Mouse (Mus musculus) limb, embryonic 11.5 days (tissue): ENCODE measurements around the gene Fdx1. TPM values are rescaled to one million over a fixed set of nuclear protein-coding genes. Genes with fewer than 3 reads are reported as not detected.
A peak's percentile ranks its signal among the peaks of the same experiment; 100 is the strongest.

Source experiments
- ATAC-seq: fragments of 200-750 bp; cut with Nextera tagmentation; 2 replicates; pipeline ENCODE4 v1.8.0; 2017; ENCODE audit warnings: low read depth; ENCODE audit not compliant: insufficient number of reproducible peaks, low FRiP score, low TSS enrichment
- DNase-seq: peaks from one replicate; pipeline ENCODE4 v3.0.0-alpha.2; 2015; ENCODE audit warnings: low spot score
- H3K27ac ChIP-seq: fragments of 300-500 bp; sonication (generic); replicated peaks from 2 replicates; pipeline ENCODE4 v1.5.1; 2014; ENCODE audit warnings: low read depth, mild to moderate bottlenecking, low read length
- H3K27me3 ChIP-seq: fragments of 300-500 bp; sonication (generic); 2 replicates; pipeline ENCODE4 v1.6.1; 2014; ENCODE audit warnings: mild to moderate bottlenecking, low read length, mixed read lengths; ENCODE audit not compliant: control insufficient read depth, insufficient read depth
- H3K36me3 ChIP-seq: fragments of 300-500 bp; sonication (generic); 2 replicates; pipeline ENCODE4 v1.6.1; 2014; ENCODE audit warnings: mild to moderate bottlenecking, low read length, moderate library complexity, mixed read lengths; ENCODE audit not compliant: control insufficient read depth, insufficient read depth
- H3K4me1 ChIP-seq: fragments of 300-500 bp; sonication (generic); 2 replicates; pipeline ENCODE4 v1.6.1; 2014; ENCODE audit warnings: low read length, mixed read lengths; ENCODE audit not compliant: control insufficient read depth, insufficient read depth
- H3K4me2 ChIP-seq: fragments of 300-500 bp; sonication (generic); 2 replicates; pipeline ENCODE4 v1.6.1; 2014; ENCODE audit warnings: low read depth, mild to moderate bottlenecking, moderate library complexity; ENCODE audit not compliant: severe bottlenecking
- H3K4me3 ChIP-seq: fragments of 300-500 bp; sonication (generic); 2 replicates; pipeline ENCODE4 v1.5.1; 2014; ENCODE audit warnings: low read depth, low read length
- H3K9ac ChIP-seq: fragments of 300-500 bp; sonication (generic); 2 replicates; pipeline ENCODE4 v1.6.1; 2014; ENCODE audit warnings: mild to moderate bottlenecking, low read length
- H3K9me3 ChIP-seq: fragments of 300-500 bp; sonication (generic); 2 replicates; pipeline ENCODE4 v1.6.1; 2016; ENCODE audit warnings: low read length; ENCODE audit not compliant: control insufficient read depth
- WGBS: fragments of 180-500 bp; shearing (Covaris S2); extraction: QIAGEN DNeasy Blood & Tissue Kit; methylation state at CpG from one replicate; pipeline ENCODE4 v1.1.7; 2014; 5-methylcytosine and 5-hydroxymethylcytosine counted together
- polyA plus RNA-seq: library from polyadenylated mRNA; unstranded; fragments of >200 nt; fragmentation: Nextera tagmentation; extraction: Ambion mirVana; gene quantifications from 2 replicates; pipeline ENCODE4 v1.2.1, GENCODE M21; 2014

The Fdx1 gene
- polyA plus RNA-seq, 1 experiment from 2014 or later, result 63.9 TPM

DNA sequence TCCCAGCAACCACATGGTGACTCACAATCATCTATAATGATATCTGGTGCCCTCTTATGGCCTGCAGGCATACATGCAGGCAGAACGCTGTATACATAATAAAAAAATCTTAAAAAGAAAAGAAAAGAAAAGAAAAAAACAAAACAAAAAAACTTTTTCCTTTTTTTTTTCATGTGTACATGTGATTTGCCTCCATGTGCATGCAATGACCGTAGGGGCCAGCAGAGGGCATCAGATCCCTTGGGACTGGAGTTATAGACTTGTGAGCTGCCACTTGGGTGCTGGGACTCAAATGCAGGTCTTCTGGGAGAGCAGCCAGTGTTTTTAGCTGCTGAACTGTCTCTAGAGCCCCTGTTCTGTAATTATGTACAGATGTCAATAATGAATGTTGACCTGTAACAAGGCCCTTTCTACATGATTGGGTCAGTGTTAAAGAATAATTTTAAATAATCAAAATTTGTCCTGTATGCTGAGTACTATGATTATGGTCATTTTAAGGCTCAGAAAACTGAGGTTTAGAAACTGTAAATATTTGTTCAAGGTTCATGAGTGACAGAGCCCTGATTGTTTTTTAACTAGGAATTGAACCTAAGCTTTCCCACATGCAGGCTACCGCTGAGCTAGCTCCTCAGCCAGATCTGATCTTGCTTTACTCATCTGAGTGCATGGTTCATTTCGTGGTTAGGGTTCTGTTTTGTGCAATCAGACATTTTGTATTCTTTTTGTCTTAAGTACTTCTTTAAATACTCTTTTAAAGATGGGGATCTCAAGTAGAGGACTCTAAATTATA is 30.3 kb upstream of the Fdx1 start:
- peak; percentile 46 for DNase-seq
- H3K9ac ChIP-seq, result no peak overlapping the region
- no peaks in the 10 kb centered on the region for H3K36me3 ChIP-seq
- H3K9me3 ChIP-seq, result no peaks in the 10 kb centered on the region; the same call in 1 of the 2 replicates
- H3K4me2 ChIP-seq, result no peak overlapping the region
- no peaks in the 10 kb centered on the region for H3K4me1 ChIP-seq
- H3K4me3 ChIP-seq, result no peak overlapping the region
- no peak overlapping the region for H3K27ac ChIP-seq
- no peaks in the 10 kb centered on the region for H3K27me3 ChIP-seq
- 84% methylated on average over 4 of the region's 4 CpGs for WGBS
- ATAC-seq, result no peak

DNA sequence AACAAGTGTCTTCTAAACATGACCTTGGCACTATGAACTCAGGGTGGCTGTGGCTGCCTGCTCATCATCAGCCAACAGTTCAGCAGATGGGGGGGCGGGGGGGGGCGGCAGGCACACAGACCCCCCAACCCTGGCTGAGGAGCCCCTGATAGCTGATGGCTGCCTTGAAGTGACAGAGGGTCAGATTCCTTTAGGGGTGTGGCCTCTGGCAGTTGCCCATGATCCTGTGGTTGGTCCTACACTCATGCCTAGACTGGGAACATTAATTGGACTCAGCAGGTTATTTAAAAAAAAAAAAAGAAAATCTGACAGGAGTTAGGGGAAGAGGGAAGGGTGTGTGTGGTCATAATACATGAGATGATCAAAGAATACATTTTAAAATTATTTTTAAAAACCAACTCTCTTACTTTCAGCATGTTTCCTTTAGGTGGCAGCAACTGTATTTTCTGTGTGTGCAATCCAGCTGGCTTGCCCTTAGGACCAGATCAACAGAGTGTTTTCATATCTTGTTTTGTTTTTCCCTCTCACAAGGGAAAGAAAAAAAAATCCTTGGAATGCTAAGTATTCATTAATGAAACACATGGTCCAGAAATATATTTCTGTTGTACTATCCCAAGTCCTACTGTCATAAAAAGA is 28.0 kb upstream of the Fdx1 start:
- Histone ChIP-seq H3K4me3 (no peak overlapping the region), H3K4me2 (no peak overlapping the region), H3K9me3 (no peaks in the 10 kb centered on the region; the same call in 1 of the 2 replicates), H3K27me3 (no peaks in the 10 kb centered on the region), H3K36me3 (no peaks in the 10 kb centered on the region), H3K27ac (no peak overlapping the region), H3K9ac (no peak overlapping the region), H3K4me1 (no peaks in the 10 kb centered on the region)
- ATAC-seq (peak; percentile 9; the same call in 1 of the 2 replicates), DNase-seq (no peak)
- 35% methylated on average over 2 of the region's 2 CpGs for WGBS

DNA sequence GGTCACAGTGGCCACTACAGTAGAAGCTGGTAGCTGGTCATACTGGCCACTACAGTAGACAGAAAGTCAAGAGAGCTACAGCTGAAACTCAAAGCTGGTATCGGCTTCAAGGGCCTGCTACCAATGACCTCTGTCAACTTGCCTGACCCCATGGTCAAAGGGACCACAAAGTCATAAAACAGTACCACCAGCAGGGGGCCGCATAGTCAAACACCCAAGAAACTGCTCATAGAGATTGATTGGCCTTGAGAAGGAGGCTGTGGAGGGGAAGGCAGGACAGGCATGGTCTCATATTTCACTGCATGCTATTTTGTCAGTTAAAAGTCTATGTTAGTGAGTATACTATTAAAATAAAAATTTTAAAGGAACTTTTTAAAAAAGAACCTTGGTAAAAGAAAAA is 27.5 kb upstream of the Fdx1 start:
- Histone ChIP-seq H3K4me1 (no peaks in the 10 kb centered on the region), H3K9me3 (no peaks in the 10 kb centered on the region; the same call in 1 of the 2 replicates), H3K27ac (no peak overlapping the region), H3K9ac (no peak overlapping the region), H3K36me3 (no peaks in the 10 kb centered on the region), H3K4me3 (no peak overlapping the region), H3K27me3 (no peaks in the 10 kb centered on the region), H3K4me2 (no peak overlapping the region)
- peak; percentile 42 for DNase-seq
- no peak for ATAC-seq
- WGBS, result 11% methylated on average over 2 of the region's 2 CpGs

DNA sequence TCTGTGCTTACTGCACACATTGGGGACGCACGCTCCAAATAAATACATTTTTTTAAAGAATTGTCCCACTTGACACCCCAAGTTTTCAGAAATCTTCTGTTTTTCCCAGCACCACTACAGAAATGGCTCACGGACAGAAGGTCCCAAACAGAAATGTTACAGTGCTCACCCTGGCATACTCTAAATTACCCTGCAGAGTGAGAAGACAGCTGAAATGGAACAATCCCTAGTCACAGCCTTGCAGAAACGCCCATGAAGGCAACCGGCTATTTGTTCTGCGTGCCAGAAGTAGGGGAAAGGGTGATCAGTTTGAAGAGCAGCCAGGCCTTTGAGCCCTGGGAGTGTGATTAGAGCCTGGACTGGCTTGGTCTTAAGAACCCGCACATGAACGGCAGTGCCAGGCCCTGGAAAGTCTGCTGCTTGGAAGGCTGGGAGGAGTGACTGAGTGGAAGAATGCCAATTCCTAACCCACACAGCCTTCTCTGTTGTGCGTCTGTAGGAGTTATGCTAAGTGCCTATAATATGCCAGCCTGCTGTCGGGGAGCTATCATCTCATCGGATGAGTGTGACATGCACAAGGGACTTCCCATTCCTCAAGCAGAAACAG is 22.2 kb upstream of the Fdx1 start:
- H3K4me3 ChIP-seq, result no peak overlapping the region
- no peaks in the 10 kb centered on the region for H3K9me3 ChIP-seq
- H3K4me2 ChIP-seq, result no peak overlapping the region
- H3K36me3 ChIP-seq, result no peaks in the 10 kb centered on the region
- H3K27ac ChIP-seq, result no peak overlapping the region
- H3K27me3 ChIP-seq, result no peaks in the 10 kb centered on the region
- no peak for DNase-seq
- H3K9ac ChIP-seq, result no peak overlapping the region
- WGBS, result 85% methylated on average over 11 of the region's 11 CpGs
- H3K4me1 ChIP-seq, result no peaks in the 10 kb centered on the region
- no peak for ATAC-seq

DNA sequence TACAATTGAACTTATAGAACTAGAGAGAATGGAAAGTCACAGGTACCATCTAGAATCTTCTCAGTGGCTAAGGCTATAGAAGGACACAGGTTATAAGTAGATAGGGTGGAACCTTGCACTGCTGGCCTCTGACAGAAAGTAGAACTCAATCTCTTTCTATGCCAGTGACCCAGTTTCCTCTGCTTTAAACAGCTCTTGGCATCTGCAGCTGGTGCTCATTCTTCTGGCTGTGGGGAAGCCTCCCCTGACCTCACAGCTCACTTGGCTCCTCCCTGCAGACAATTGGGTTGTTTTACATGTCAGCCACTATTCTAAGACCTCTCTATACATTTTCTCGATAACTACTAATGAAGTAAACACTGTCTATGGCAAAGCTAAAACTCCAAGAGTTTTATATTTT is 17.8 kb upstream of the Fdx1 start:
- Histone ChIP-seq H3K9me3 (no peaks in the 10 kb centered on the region), H3K27ac (no peak overlapping the region), H3K9ac (no peak overlapping the region), H3K4me3 (no peak overlapping the region), H3K4me2 (no peak overlapping the region), H3K27me3 (no peaks in the 10 kb centered on the region), H3K36me3 (no peaks in the 10 kb centered on the region), H3K4me1 (no peaks in the 10 kb centered on the region)
- ATAC-seq (no peak), DNase-seq (no peak)
- WGBS, result 90% methylated on average over 1 of the region's 1 CpGs

DNA sequence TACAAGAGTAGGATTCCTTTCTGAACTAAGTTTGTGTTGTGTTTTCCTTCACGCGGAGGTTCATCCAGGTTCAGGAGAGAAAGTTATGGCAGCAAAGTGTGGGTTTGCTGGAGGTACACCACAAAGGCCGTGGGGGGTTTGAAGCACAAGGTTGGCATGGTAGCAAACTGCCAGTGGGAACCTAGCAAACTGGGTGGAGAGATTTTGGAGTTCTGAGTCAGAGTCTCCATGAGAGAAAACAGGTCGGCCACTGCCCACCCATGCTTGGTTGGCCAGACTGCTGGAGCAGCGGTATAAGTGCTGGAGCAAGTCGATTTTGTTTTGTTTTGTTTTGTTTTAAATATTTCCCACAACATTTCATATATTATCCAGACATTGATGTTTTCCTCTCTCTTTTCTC is 15.9 kb upstream of the Fdx1 start:
- Histone ChIP-seq H3K4me2 (no peak overlapping the region), H3K36me3 (no peaks in the 10 kb centered on the region), H3K4me1 (no peaks in the 10 kb centered on the region), H3K27me3 (no peaks in the 10 kb centered on the region), H3K4me3 (no peak overlapping the region), H3K27ac (no peak overlapping the region), H3K9me3 (no peaks in the 10 kb centered on the region), H3K9ac (no peak overlapping the region)
- DNase-seq, result no peak
- ATAC-seq, result no peak
- WGBS, result 93% methylated on average over 6 of the region's 6 CpGs

DNA sequence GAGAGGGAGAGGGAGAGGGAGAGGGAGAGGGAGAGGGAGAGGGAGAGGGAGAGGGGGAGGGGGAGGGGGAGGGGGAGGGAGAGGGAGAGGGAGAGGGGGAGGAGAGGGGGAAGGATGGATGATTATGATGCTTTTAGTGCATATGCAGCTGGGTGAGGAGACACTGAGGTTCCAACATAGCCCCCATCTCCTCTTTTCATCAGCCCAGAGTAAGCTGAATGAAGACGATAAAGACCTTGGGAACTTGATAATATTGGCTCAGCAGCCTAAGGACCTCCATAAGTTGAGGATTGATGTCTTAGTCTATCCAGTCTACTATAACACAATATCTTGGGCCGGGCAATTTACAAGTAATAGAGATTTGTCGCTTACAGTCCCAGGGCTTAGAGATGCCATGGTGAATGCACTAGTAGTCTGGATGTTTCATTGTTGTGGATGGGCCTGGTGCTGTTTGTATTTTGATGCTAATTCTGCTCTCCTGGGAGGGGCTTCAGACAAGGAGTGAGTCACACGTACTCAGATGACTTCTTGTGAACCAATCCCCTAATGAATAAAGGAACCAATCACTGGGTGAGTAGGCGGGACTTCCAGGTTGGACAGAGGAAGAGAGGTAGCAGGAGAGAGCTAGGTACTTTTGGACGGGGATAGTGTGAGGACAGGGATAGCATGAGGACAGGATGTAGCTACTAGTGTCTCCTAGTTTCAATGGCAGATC is 15.3 kb upstream of the Fdx1 start:
- Histone ChIP-seq H3K4me1 (no peaks in the 10 kb centered on the region), H3K9me3 (no peaks in the 10 kb centered on the region), H3K27me3 (no peaks in the 10 kb centered on the region), H3K4me3 (no peak overlapping the region), H3K4me2 (no peak overlapping the region), H3K9ac (no peak overlapping the region), H3K27ac (no peak overlapping the region), H3K36me3 (no peaks in the 10 kb centered on the region)
- 86% methylated on average over 6 of the region's 6 CpGs for WGBS
- ATAC-seq (no peak), DNase-seq (no peak)

DNA sequence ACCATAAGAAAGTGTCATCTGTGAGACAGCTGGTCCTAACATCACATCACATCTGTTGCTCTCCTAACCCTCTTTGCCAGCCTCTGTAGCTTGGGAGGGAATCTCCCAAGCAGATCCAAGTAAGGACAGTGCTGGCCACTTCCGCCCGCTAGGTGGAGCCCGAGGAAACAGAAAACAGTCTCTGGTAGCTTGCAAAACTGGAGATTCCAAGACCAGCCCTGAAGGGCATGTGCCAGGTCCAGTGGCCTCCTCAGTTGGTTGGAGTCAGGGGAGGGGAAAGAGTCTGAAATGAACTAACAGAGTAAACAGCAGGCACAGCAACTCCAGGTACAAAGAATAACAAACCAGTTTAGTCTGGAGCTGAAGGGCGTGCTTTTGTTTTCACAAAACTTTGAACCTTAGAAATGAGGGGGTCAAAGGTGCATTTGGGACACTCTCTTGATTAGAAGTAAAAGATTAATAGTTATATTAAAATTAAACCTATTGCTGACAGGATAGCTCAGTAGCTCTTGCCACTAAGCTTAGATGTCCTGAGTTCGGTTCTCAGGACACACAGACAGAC is 14.2 kb upstream of the Fdx1 start:
- DNase-seq, result peak; percentile 82
- no peaks in the 10 kb centered on the region for H3K36me3 ChIP-seq
- no peak overlapping the region for H3K9ac ChIP-seq
- H3K9me3 ChIP-seq, result no peaks in the 10 kb centered on the region
- no peak overlapping the region for H3K27ac ChIP-seq
- no peaks in the 10 kb centered on the region for H3K27me3 ChIP-seq
- no peak overlapping the region for H3K4me2 ChIP-seq
- WGBS, result 44% methylated on average over 5 of the region's 5 CpGs
- no peaks in the 10 kb centered on the region for H3K4me1 ChIP-seq
- ATAC-seq, result 0 out of 2 replicates have a peak, but pooled peaks have one; percentile 21
- H3K4me3 ChIP-seq, result no peak overlapping the region
